ENCODE assay signal across 8 mouse cellular contexts in genomic region chr17:33822436-33822959, GRCm38 (mm10). TPM values are rescaled to one million over a fixed set of nuclear protein-coding genes. Genes with fewer than 3 reads are reported as not detected.
DNase-seq lines count a peak whose midpoint lies in the region; ATAC-seq and TF ChIP-seq lines count a peak whose summit lies in the region.
"Had no signal": no experiment of that assay in that cellular context is flagged by ENCODE, and none has a peak within 500 bp of the region (broad histone marks: within the 10 kb centered on the region; RNA-seq: fewer than 3 reads in every experiment).

No protein-coding gene starts in this region.

- H3K4me2 ChIP-seq in liver, embryonic 11.5 days = peak overlapping the region; percentile 84
- H3K4me2 ChIP-seq in intestine, embryonic 14.5 days (ENCODE audit: low read length) = peak overlapping the region; percentile 95; the same call in 1 of the 2 replicates
- H3K4me2 ChIP-seq in neural tube, embryonic 13.5 days = peak overlapping the region; percentile 98

- WGBS in liver, embryonic 11.5 days = 95% methylated on average over 1 of the region's 1 CpGs
- whole genome bisulfite sequencing in intestine, embryonic 14.5 days = 86% methylated on average over 1 of the region's 1 CpGs
- 87% methylated on average over 1 of the region's 1 CpGs for WGBS in neural tube, embryonic 13.5 days
- 93% methylated on average over 1 of the region's 1 CpGs for WGBS in thymus, adult 2 months

- peak overlapping the region; percentile 91 for H3K9ac ChIP-seq in liver, embryonic 11.5 days (ENCODE audit: low read depth, low read length)
- H3K9ac ChIP-seq in intestine, embryonic 14.5 days (ENCODE audit: low read length) = no peak overlapping the region
- H3K9ac ChIP-seq in neural tube, embryonic 13.5 days = peak overlapping the region; percentile 88; the same call in 1 of the 2 replicates

- no peaks in the 10 kb centered on the region for H3K27me3 ChIP-seq in liver, embryonic 11.5 days (replicated peaks; ENCODE audit: control insufficient read depth, insufficient read depth, low read length)
- no peaks in the 10 kb centered on the region for H3K27me3 ChIP-seq in intestine, embryonic 14.5 days (replicated peaks; ENCODE audit: control insufficient read depth, insufficient read depth, low read length)
- no peaks in the 10 kb centered on the region for H3K27me3 ChIP-seq in neural tube, embryonic 13.5 days
- H3K27me3 ChIP-seq in thymus, adult 2 months (ENCODE audit: control insufficient read depth, insufficient read depth, low read length) = no peaks in the 10 kb centered on the region

- H3K27ac ChIP-seq in liver, embryonic 11.5 days (ENCODE audit: low read depth, low read length) = no peak overlapping the region
- no peak overlapping the region for H3K27ac ChIP-seq in bone marrow macrophage, adult 2 months (ENCODE audit: insufficient read depth, low read depth, low read length)
- no peak overlapping the region for H3K27ac ChIP-seq in intestine, embryonic 14.5 days (ENCODE audit: low read depth)
- H3K27ac ChIP-seq in neural tube, embryonic 13.5 days (replicated peaks) = no peak overlapping the region
- H3K27ac ChIP-seq in thymus, adult 2 months (ENCODE audit: control insufficient read depth, insufficient read depth, low read length) = no peak overlapping the region

- no peak for ATAC-seq in liver, embryonic 11.5 days (replicated peaks; ENCODE audit: low FRiP score)
- no peak for ATAC-seq in intestine, embryonic 14.5 days (replicated peaks; ENCODE audit: low FRiP score, low TSS enrichment, low read depth)
- ATAC-seq in neural tube, embryonic 13.5 days (ENCODE audit: low read depth) = no peak
- ATAC-seq in inflammation-experienced regulatory T-cells, adult 6 months = no peak

- DNase-seq in liver, embryonic 11.5 days (ENCODE audit: low spot score) = no peak
- DNase-seq in liver = no peak
- no peak for DNase-seq in intestine, embryonic 14.5 days (ENCODE audit: low spot score)
- no peak for DNase-seq in thymus, adult 2 months
- DNase-seq: right cerebral cortex, adult 18-20 months had no signal

- no peak for TF ChIP-seq CTCF in bone marrow macrophage, adult 2 months (IDR thresholded peaks at IDR 0.05; ENCODE audit: low read depth, low read length)
- TF ChIP-seq CTCF in thymus, adult 2 months (IDR thresholded peaks at IDR 0.05; ENCODE audit: borderline replicate concordance, control insufficient read depth, extremely low read depth, insufficient read depth, low read length, poor library complexity) = no peak

- H3K4me1 ChIP-seq in liver, embryonic 11.5 days (replicated peaks; ENCODE audit: control insufficient read depth, insufficient read depth, low read length) = peaks cover 37% of the 10 kb centered on the region
- H3K4me1 ChIP-seq in bone marrow macrophage, adult 2 months (ENCODE audit: control insufficient read depth, insufficient read depth, low read length) = peaks cover 26% of the 10 kb centered on the region
- peaks cover 34% of the 10 kb centered on the region for H3K4me1 ChIP-seq in intestine, embryonic 14.5 days (replicated peaks; ENCODE audit: control insufficient read depth, insufficient read depth, low read length)
- H3K4me1 ChIP-seq in neural tube, embryonic 13.5 days (replicated peaks) = peaks cover 67% of the 10 kb centered on the region
- H3K4me1 ChIP-seq in thymus, adult 2 months (replicated peaks; ENCODE audit: control insufficient read depth, insufficient read depth, low read length) = peaks cover 21% of the 10 kb centered on the region

- H3K9me3 ChIP-seq in liver, embryonic 11.5 days (ENCODE audit: control insufficient read depth, low read length) = no peaks in the 10 kb centered on the region
- H3K9me3 ChIP-seq in intestine, embryonic 14.5 days (ENCODE audit: control insufficient read depth, low read length) = no peaks in the 10 kb centered on the region
- no peaks in the 10 kb centered on the region for H3K9me3 ChIP-seq in neural tube, embryonic 13.5 days

- peak overlapping the region; percentile 75 for H3K4me3 ChIP-seq in liver, embryonic 11.5 days (ENCODE audit: low read depth, low read length)
- H3K4me3 ChIP-seq in bone marrow macrophage, adult 2 months (ENCODE audit: insufficient read depth, low read length) = peak overlapping the region; percentile 7; the same call in 1 of the 2 replicates
- H3K4me3 ChIP-seq in intestine, embryonic 14.5 days (ENCODE audit: low read depth, low read length) = 0 out of 2 replicates have a peak overlapping the region, but pooled peaks have one; percentile 99
- H3K4me3 ChIP-seq in neural tube, embryonic 13.5 days = peak overlapping the region; percentile 8; the same call in 1 of the 2 replicates
- no peak overlapping the region for H3K4me3 ChIP-seq in thymus, adult 2 months (ENCODE audit: control insufficient read depth, insufficient read depth, low read length)

- peaks cover 40% of the 10 kb centered on the region for H3K36me3 ChIP-seq in liver, embryonic 11.5 days (ENCODE audit: control insufficient read depth, insufficient read depth, low read length)
- H3K36me3 ChIP-seq in intestine, embryonic 14.5 days (ENCODE audit: control insufficient read depth, insufficient read depth, low read length) = peaks cover 51% of the 10 kb centered on the region
- peaks cover 44% of the 10 kb centered on the region for H3K36me3 ChIP-seq in neural tube, embryonic 13.5 days
- peaks cover 12% of the 10 kb centered on the region for H3K36me3 ChIP-seq in thymus, adult 2 months (ENCODE audit: control insufficient read depth, insufficient read depth, low read length)

- TF ChIP-seq POLR2A in bone marrow macrophage, adult 2 months (IDR thresholded peaks at IDR 0.05; ENCODE audit: borderline replicate concordance, low read depth, low read length) = no peak
- TF ChIP-seq POLR2A in thymus, adult 2 months (IDR thresholded peaks at IDR 0.05; ENCODE audit: control insufficient read depth, extremely low read depth, insufficient read depth, low read length, poor library complexity) = no peak

RNA-seq across cellular contexts. Expression of gene Rps28, which starts 1.9 kb away (rescaled TPM):
- polyA plus RNA-seq in liver, embryonic 11.5 days (2014; fragmentation: Nextera tagmentation; extraction: Ambion mirVana) = 1,026 and 1,173 TPM in 2 replicates
- 1,369 and 1,530 TPM in 2 replicates for polyA plus RNA-seq in bone marrow macrophage, adult 2 months (2012; ENCODE audit: insufficient read depth, insufficient read length, missing spikeins)
- 1,343 and 1,538 TPM in 2 replicates for polyA plus RNA-seq in intestine, embryonic 14.5 days (2014; fragmentation: Nextera tagmentation; extraction: Ambion mirVana)
- polyA plus RNA-seq in neural tube, embryonic 13.5 days (2015; fragmentation: Nextera tagmentation; extraction: Ambion mirVana) = 530 and 625 TPM in 2 replicates
- polyA plus RNA-seq in inflammation-experienced regulatory T-cells, adult 6 months (2017; shearing (Covaris generic)) = 1,000 to 10,000 TPM; 1,118 to 2,316 (median 1,890) TPM
- polyA plus RNA-seq in thymus, adult 2 months (2012; rRNA removed) = 678 and 707 TPM in 2 replicates

RNA-seq across cellular contexts. Expression of gene Ndufa7, which starts 1.9 kb away (rescaled TPM):
- polyA plus RNA-seq in liver, embryonic 11.5 days (2014; fragmentation: Nextera tagmentation; extraction: Ambion mirVana) = 390 and 411 TPM in 2 replicates
- 197 and 199 TPM in 2 replicates for polyA plus RNA-seq in bone marrow macrophage, adult 2 months (2012; ENCODE audit: insufficient read depth, insufficient read length, missing spikeins)
- 589 and 606 TPM in 2 replicates for polyA plus RNA-seq in intestine, embryonic 14.5 days (2014; fragmentation: Nextera tagmentation; extraction: Ambion mirVana)
- polyA plus RNA-seq in neural tube, embryonic 13.5 days (2015; fragmentation: Nextera tagmentation; extraction: Ambion mirVana) = 558 and 559 TPM in 2 replicates
- 100 to 1,000 TPM; 364 to 457 (median 417) TPM for polyA plus RNA-seq in inflammation-experienced regulatory T-cells, adult 6 months (2017; shearing (Covaris generic))
- polyA plus RNA-seq in thymus, adult 2 months (2012; rRNA removed) = 305 and 382 TPM in 2 replicates

RNA-seq across cellular contexts. Expression of gene Kank3, which starts 12.2 kb away (rescaled TPM):
- polyA plus RNA-seq in liver, embryonic 11.5 days (2014; fragmentation: Nextera tagmentation; extraction: Ambion mirVana) = 21.4 and 23.4 TPM in 2 replicates
- polyA plus RNA-seq in bone marrow macrophage, adult 2 months (2012; ENCODE audit: insufficient read depth, insufficient read length, missing spikeins) = 27.5 and 33.3 TPM in 2 replicates
- 28.0 and 28.8 TPM in 2 replicates for polyA plus RNA-seq in intestine, embryonic 14.5 days (2014; fragmentation: Nextera tagmentation; extraction: Ambion mirVana)
- 36.2 and 40.3 TPM in 2 replicates for polyA plus RNA-seq in neural tube, embryonic 13.5 days (2015; fragmentation: Nextera tagmentation; extraction: Ambion mirVana)
- 1 to 10 TPM; 2.4 to 2.7 (median 2.4) TPM for polyA plus RNA-seq in inflammation-experienced regulatory T-cells, adult 6 months (2017; shearing (Covaris generic))
- 19.9 and 29.3 TPM in 2 replicates for polyA plus RNA-seq in thymus, adult 2 months (2012; rRNA removed)

RNA-seq across cellular contexts. Expression of gene Cd320, which starts 20.4 kb away (rescaled TPM):
- 44.1 and 49.7 TPM in 2 replicates for polyA plus RNA-seq in liver, embryonic 11.5 days (2014; fragmentation: Nextera tagmentation; extraction: Ambion mirVana)
- polyA plus RNA-seq in bone marrow macrophage, adult 2 months (2012; ENCODE audit: insufficient read depth, insufficient read length, missing spikeins) = 4.4 TPM in 2 replicates
- polyA plus RNA-seq in intestine, embryonic 14.5 days (2014; fragmentation: Nextera tagmentation; extraction: Ambion mirVana) = 77.8 and 86.7 TPM in 2 replicates
- polyA plus RNA-seq in neural tube, embryonic 13.5 days (2015; fragmentation: Nextera tagmentation; extraction: Ambion mirVana) = 52.7 and 57.4 TPM in 2 replicates
- 10 to 100 TPM; 11.2 to 11.6 (median 11.2) TPM for polyA plus RNA-seq in inflammation-experienced regulatory T-cells, adult 6 months (2017; shearing (Covaris generic))
- 28.7 and 32.9 TPM in 2 replicates for polyA plus RNA-seq in thymus, adult 2 months (2012; rRNA removed)

RNA-seq across cellular contexts. Expression of gene Angptl4, which starts 40.9 kb away (rescaled TPM):
- polyA plus RNA-seq in liver, embryonic 11.5 days (2014; fragmentation: Nextera tagmentation; extraction: Ambion mirVana) = 28.1 and 31.9 TPM in 2 replicates
- 8.4 and 11.0 TPM in 2 replicates for polyA plus RNA-seq in bone marrow macrophage, adult 2 months (2012; ENCODE audit: insufficient read depth, insufficient read length, missing spikeins)
- 18.0 and 22.0 TPM in 2 replicates for polyA plus RNA-seq in intestine, embryonic 14.5 days (2014; fragmentation: Nextera tagmentation; extraction: Ambion mirVana)
- polyA plus RNA-seq in neural tube, embryonic 13.5 days (2015; fragmentation: Nextera tagmentation; extraction: Ambion mirVana) = 22.8 and 24.5 TPM in 2 replicates
- polyA plus RNA-seq in inflammation-experienced regulatory T-cells, adult 6 months (2017; shearing (Covaris generic)) = 1 to 10 TPM; 3.5 to 5.9 (median 4.1) TPM
- 23.0 TPM in 2 replicates for polyA plus RNA-seq in thymus, adult 2 months (2012; rRNA removed)
